Mouse (Mus musculus): ENCODE results near the gene Srrm1. TPM values are rescaled to one million over a fixed set of nuclear protein-coding genes. Genes with fewer than 3 reads are reported as not detected.
A peak's percentile ranks its signal among the peaks of the same experiment; 100 is the strongest.

Srrm1 gene
- polyA plus RNA-seq, 1 experiment from 2014 or later, result 183 TPM

DNA sequence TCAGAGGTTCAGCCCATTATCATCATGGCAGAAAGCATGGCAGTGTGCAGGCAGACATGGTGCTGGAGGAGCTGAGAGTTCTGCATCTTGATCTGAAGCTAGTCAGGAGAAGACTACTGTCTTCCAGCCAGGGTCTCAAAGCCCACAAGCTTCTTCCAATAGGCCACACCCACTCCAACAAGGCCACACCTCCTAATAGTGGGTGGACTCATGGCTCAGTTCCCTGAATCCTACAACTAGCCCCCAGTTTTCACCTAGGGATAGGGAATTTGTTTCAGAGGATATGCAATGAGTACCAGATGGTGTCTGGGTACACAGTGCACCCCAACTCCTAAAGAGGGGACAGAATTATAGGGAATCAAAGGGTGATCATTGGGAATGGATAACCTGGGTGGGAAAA lies 56.6 kb downstream of the Srrm1 start:
- Histone ChIP-seq H3K9ac (ENCODE audit: low read depth, low read length) (no peak overlapping the region), H3K27ac (no peak overlapping the region), H3K4me1 (replicated peaks; ENCODE audit: insufficient read depth, low read length) (peaks cover 16% of the 10 kb centered on the region), H3K36me3 (ENCODE audit: insufficient read depth, low read length) (no peaks in the 10 kb centered on the region), H3K9me3 (replicated peaks; ENCODE audit: low read length) (no peaks in the 10 kb centered on the region), H3K4me2 (ENCODE audit: low read length) (no peak overlapping the region), H3K4me3 (replicated peaks; ENCODE audit: low read depth, low read length) (no peak overlapping the region), H3K27me3 (ENCODE audit: insufficient read depth, low read length) (no peaks in the 10 kb centered on the region)
- DNase-seq (ENCODE audit: low spot score), result no peak
- ATAC-seq (replicated peaks; ENCODE audit: low FRiP score, low read depth), result no peak
- TF ChIP-seq CTCF (IDR thresholded peaks at IDR 0.05; ENCODE audit: low read depth), result no peak

DNA sequence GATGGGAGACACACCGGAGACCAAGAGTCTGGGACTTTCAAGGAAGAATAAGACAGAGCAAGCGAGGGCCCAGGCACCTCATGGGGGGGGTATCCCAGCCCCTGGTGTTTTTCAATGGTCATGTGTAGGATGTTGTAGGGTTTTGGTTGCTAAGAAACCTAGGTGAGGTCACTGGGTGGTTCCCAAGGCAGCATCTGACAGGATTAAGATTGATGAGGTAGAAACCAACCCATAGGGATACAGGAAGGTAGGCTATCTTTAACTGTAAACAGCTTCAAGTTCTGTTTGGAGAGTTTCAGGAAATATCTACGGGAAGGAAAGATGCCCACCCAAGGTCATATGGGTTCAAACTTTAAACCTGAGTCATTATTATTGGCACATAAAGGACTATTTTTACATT lies 59.3 kb downstream of the Srrm1 start:
- H3K36me3 ChIP-seq (ENCODE audit: insufficient read depth, low read length), result no peaks in the 10 kb centered on the region
- WGBS, result 77% methylated on average over 3 of the region's 3 CpGs
- no peaks in the 10 kb centered on the region for H3K9me3 ChIP-seq (replicated peaks; ENCODE audit: low read length)
- H3K9ac ChIP-seq (ENCODE audit: low read depth, low read length), result no peak overlapping the region
- no peak overlapping the region for H3K4me3 ChIP-seq (replicated peaks; ENCODE audit: low read depth, low read length)
- TF ChIP-seq CTCF (IDR thresholded peaks at IDR 0.05; ENCODE audit: low read depth), result no peak
- no peak overlapping the region for H3K27ac ChIP-seq
- no peaks in the 10 kb centered on the region for H3K27me3 ChIP-seq (ENCODE audit: insufficient read depth, low read length)
- H3K4me1 ChIP-seq (replicated peaks; ENCODE audit: insufficient read depth, low read length), result peaks cover 13% of the 10 kb centered on the region
- ATAC-seq (replicated peaks; ENCODE audit: low FRiP score, low read depth) (no peak), DNase-seq (ENCODE audit: low spot score) (no peak)
- no peak overlapping the region for H3K4me2 ChIP-seq (ENCODE audit: low read length)

- DNase-seq (ENCODE audit: low spot score), result peak; percentile 94
- no peaks in the 10 kb centered on the region for H3K9me3 ChIP-seq (replicated peaks; ENCODE audit: low read length)
- H3K4me2 ChIP-seq (ENCODE audit: low read length), result peak overlapping the region; percentile 10; the same call in 1 of the 2 replicates
- H3K9ac ChIP-seq (ENCODE audit: low read depth, low read length), result no peak overlapping the region
- H3K36me3 ChIP-seq (ENCODE audit: insufficient read depth, low read length), result no peaks in the 10 kb centered on the region
- H3K4me3 ChIP-seq (replicated peaks; ENCODE audit: low read depth, low read length), result no peak overlapping the region
- 0 out of 2 replicates have a peak, but pooled peaks have one; percentile 13 for TF ChIP-seq CTCF (IDR thresholded peaks at IDR 0.05; ENCODE audit: low read depth)
- no peaks in the 10 kb centered on the region for H3K27me3 ChIP-seq (ENCODE audit: insufficient read depth, low read length)
- peak overlapping the region; percentile 48 for H3K27ac ChIP-seq
- peak; percentile 81 for ATAC-seq (replicated peaks; ENCODE audit: low FRiP score, low read depth)
- WGBS, result 5% methylated on average over 12 of the region's 12 CpGs
- peaks cover 8% of the 10 kb centered on the region for H3K4me1 ChIP-seq (replicated peaks; ENCODE audit: insufficient read depth, low read length)
Measured at GRCm38 (mm10) chr4:135292477-135293089, 60.5 kb downstream of the Srrm1 start.

GRCm38 (mm10) chr4:135291841-135292240 lies 61.3 kb downstream of the Srrm1 start:
- WGBS, result 47% methylated on average over 6 of the region's 6 CpGs
- no peak for TF ChIP-seq CTCF (IDR thresholded peaks at IDR 0.05; ENCODE audit: low read depth)
- H3K9me3 ChIP-seq (replicated peaks; ENCODE audit: low read length), result no peaks in the 10 kb centered on the region
- H3K4me3 ChIP-seq (replicated peaks; ENCODE audit: low read depth, low read length), result no peak overlapping the region
- H3K27me3 ChIP-seq (ENCODE audit: insufficient read depth, low read length), result no peaks in the 10 kb centered on the region
- H3K36me3 ChIP-seq (ENCODE audit: insufficient read depth, low read length), result no peaks in the 10 kb centered on the region
- peak overlapping the region; percentile 48; the same call in 1 of the 2 replicates for H3K27ac ChIP-seq
- peaks cover 15% of the 10 kb centered on the region for H3K4me1 ChIP-seq (replicated peaks; ENCODE audit: insufficient read depth, low read length)
- no peak overlapping the region for H3K9ac ChIP-seq (ENCODE audit: low read depth, low read length)
- H3K4me2 ChIP-seq (ENCODE audit: low read length), result no peak overlapping the region
- ATAC-seq (replicated peaks; ENCODE audit: low FRiP score, low read depth), result no peak
- DNase-seq (ENCODE audit: low spot score), result no peak

- DNase-seq (ENCODE audit: low spot score) (no peak), ATAC-seq (replicated peaks; ENCODE audit: low FRiP score, low read depth) (no peak)
- Histone ChIP-seq H3K4me3 (replicated peaks; ENCODE audit: low read depth, low read length) (no peak overlapping the region), H3K27ac (no peak overlapping the region), H3K27me3 (ENCODE audit: insufficient read depth, low read length) (no peaks in the 10 kb centered on the region), H3K4me1 (replicated peaks; ENCODE audit: insufficient read depth, low read length) (peaks cover 21% of the 10 kb centered on the region), H3K9me3 (replicated peaks; ENCODE audit: low read length) (no peaks in the 10 kb centered on the region), H3K9ac (ENCODE audit: low read depth, low read length) (no peak overlapping the region), H3K4me2 (ENCODE audit: low read length) (no peak overlapping the region), H3K36me3 (ENCODE audit: insufficient read depth, low read length) (no peaks in the 10 kb centered on the region)
- WGBS, result 90% methylated on average over 8 of the region's 8 CpGs
- TF ChIP-seq CTCF (IDR thresholded peaks at IDR 0.05; ENCODE audit: low read depth), result no peak
Measured at GRCm38 (mm10) chr4:135291199-135291598, 61.9 kb downstream of the Srrm1 start.

DNA sequence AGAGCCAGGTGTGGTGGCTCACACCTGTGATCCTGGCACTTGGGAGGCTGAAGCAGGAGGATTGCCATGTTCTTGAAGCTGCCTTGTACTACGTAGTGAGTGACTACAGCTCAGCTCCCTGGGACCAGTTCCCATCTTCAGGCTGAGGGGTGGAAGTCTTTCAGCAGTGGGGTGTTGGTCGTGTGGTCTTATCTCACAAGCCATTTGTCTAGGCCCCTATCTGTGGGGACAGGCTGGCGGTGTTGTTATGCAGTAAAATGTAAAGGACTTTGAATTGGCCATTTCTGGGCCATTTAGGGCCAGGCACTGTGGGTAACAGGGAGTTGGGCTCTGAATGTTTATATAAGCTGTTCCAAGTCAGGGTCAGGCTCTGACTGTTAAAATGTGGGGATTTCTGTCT lies 65.1 kb downstream of the Srrm1 start:
- no peak overlapping the region for H3K27ac ChIP-seq

More for the DNA sequence above, 65.1 kb downstream of the Srrm1 start:
- H3K36me3 ChIP-seq (ENCODE audit: insufficient read depth, low read length), result no peaks in the 10 kb centered on the region
- peaks cover 28% of the 10 kb centered on the region for H3K4me1 ChIP-seq (replicated peaks; ENCODE audit: insufficient read depth, low read length)
- no peak overlapping the region for H3K4me2 ChIP-seq (ENCODE audit: low read length)
- ATAC-seq (replicated peaks; ENCODE audit: low FRiP score, low read depth) (no peak), DNase-seq (ENCODE audit: low spot score) (no peak)
- WGBS, result 76% methylated on average over 3 of the region's 3 CpGs
- no peaks in the 10 kb centered on the region for H3K27me3 ChIP-seq (ENCODE audit: insufficient read depth, low read length)
- no peak overlapping the region for H3K4me3 ChIP-seq (replicated peaks; ENCODE audit: low read depth, low read length)
- H3K9me3 ChIP-seq (replicated peaks; ENCODE audit: low read length), result no peaks in the 10 kb centered on the region
- no peak overlapping the region for H3K9ac ChIP-seq (ENCODE audit: low read depth, low read length)
- TF ChIP-seq CTCF (IDR thresholded peaks at IDR 0.05; ENCODE audit: low read depth), result no peak

Data from kidney, postnatal 0 days (tissue).